ENCODE assay signal across 8 mouse cellular contexts in genomic region chr17:3113737-3114357, GRCm38 (mm10). TPM values are rescaled to one million over a fixed set of nuclear protein-coding genes. Genes with fewer than 3 reads are reported as not detected.
DNase-seq lines count a peak whose midpoint lies in the region; ATAC-seq and TF ChIP-seq lines count a peak whose summit lies in the region.

No protein-coding gene starts in this region.

- H3K27ac ChIP-seq in heart, embryonic 14.5 days (replicated peaks in 1 of 2; ENCODE audit: control insufficient read depth in 1 of 2, insufficient read depth in 1 of 2, low read depth in 2 of 2, low read length in 2 of 2), result peak overlapping the region; percentile 97 to 100
- H3K27ac ChIP-seq in MEL (ENCODE audit: control insufficient read depth, low read depth, low read length), result peak overlapping the region; percentile 89
- peak overlapping the region; percentile 98 for H3K27ac ChIP-seq in forebrain, embryonic 10.5 days
- peak overlapping the region; percentile 97 for H3K27ac ChIP-seq in liver, embryonic 11.5 days (ENCODE audit: low read depth, low read length)
- H3K27ac ChIP-seq in small intestine, adult 2 months (ENCODE audit: insufficient read depth, low read depth, low read length), result peak overlapping the region; percentile 98

- 1% methylated on average over 16 of the region's 16 CpGs for WGBS in heart, embryonic 14.5 days
- 4% methylated on average over 16 of the region's 16 CpGs for WGBS in forebrain, embryonic 10.5 days
- 2% methylated on average over 16 of the region's 16 CpGs for WGBS in liver, embryonic 11.5 days
- under 1% methylated on average over 16 of the region's 16 CpGs for WGBS in small intestine, adult 2 months

- TF ChIP-seq EP300 in MEL (IDR thresholded peaks at IDR 0.05; ENCODE audit: low read depth in 1 of 2, low read length in 2 of 2), result no peak; a peak in 1 of 4 replicates

- H3K4me3 ChIP-seq in heart, embryonic 14.5 days (ENCODE audit: control insufficient read depth in 1 of 2, insufficient read depth in 1 of 2, low read depth in 1 of 2, low read length in 2 of 2), result peak overlapping the region; percentile 74 to 96
- peak overlapping the region; percentile 92 to 99 for H3K4me3 ChIP-seq in MEL (ENCODE audit: control insufficient read depth in 1 of 2, insufficient read depth in 1 of 2, low read depth in 2 of 2, low read length in 2 of 2)
- H3K4me3 ChIP-seq in forebrain, embryonic 10.5 days, result peak overlapping the region; percentile 96
- H3K4me3 ChIP-seq in liver, embryonic 11.5 days (ENCODE audit: low read depth, low read length), result peak overlapping the region; percentile 73
- peak overlapping the region; percentile 79 for H3K4me3 ChIP-seq in small intestine, adult 2 months (ENCODE audit: low read depth, low read length)

- no peak for TF ChIP-seq CTCF in MEL (IDR thresholded peaks at IDR 0.05 in 2 of 3, conservative IDR thresholded peaks at IDR 0.05 in 1 of 3; ENCODE audit: control insufficient read depth in 1 of 3, insufficient read depth in 1 of 3, low read depth in 2 of 3, low read length in 3 of 3, poor library complexity in 1 of 3, severe bottlenecking in 1 of 3)
- TF ChIP-seq CTCF in small intestine, adult 2 months (IDR thresholded peaks at IDR 0.05; ENCODE audit: extremely low read depth, insufficient read length, insufficient replicate concordance, low read depth, low read length), result no peak

- H3K4me1 ChIP-seq in heart, embryonic 14.5 days (ENCODE audit: control insufficient read depth in 2 of 2, insufficient read depth in 2 of 2, low read length in 2 of 2), result peaks cover 0 to 28% of the 10 kb centered on the region in 2 experiments; a peak in 2 of 4 replicates
- H3K4me1 ChIP-seq in MEL (ENCODE audit: control insufficient read depth in 1 of 2, insufficient read depth in 2 of 2, low read length in 2 of 2), result peaks cover 4 to 15% of the 10 kb centered on the region in 2 experiments; a peak in 3 of 4 replicates
- peaks cover 34% of the 10 kb centered on the region for H3K4me1 ChIP-seq in forebrain, embryonic 10.5 days
- peaks cover 3% of the 10 kb centered on the region for H3K4me1 ChIP-seq in liver, embryonic 11.5 days (replicated peaks; ENCODE audit: control insufficient read depth, insufficient read depth, low read length)
- H3K4me1 ChIP-seq in small intestine, adult 2 months (ENCODE audit: control insufficient read depth, insufficient read depth, insufficient read length, low read length), result peaks cover 3% of the 10 kb centered on the region; the same call in 1 of the 2 replicates

- ATAC-seq in heart, embryonic 14.5 days (ENCODE audit: insufficient number of reproducible peaks, insufficient read depth, low FRiP score, low read depth), result no peak
- ATAC-seq in liver, embryonic 11.5 days (replicated peaks; ENCODE audit: low FRiP score), result no peak

- peaks cover 45% of the 10 kb centered on the region for H3K79me2 ChIP-seq in MEL (ENCODE audit: control insufficient read depth, insufficient read depth, low read length, poor library complexity)

- H3K4me2 ChIP-seq in heart, embryonic 14.5 days (ENCODE audit: low read length), result peak overlapping the region; percentile 82
- H3K4me2 ChIP-seq in liver, embryonic 11.5 days, result peak overlapping the region; percentile 79

- 0 out of 2 replicates have a peak, but pooled peaks cover 3% of the 10 kb centered on the region for H3K36me3 ChIP-seq in heart, embryonic 14.5 days (ENCODE audit: control insufficient read depth, insufficient read depth, low read length)
- peaks cover 0 to 22% of the 10 kb centered on the region in 2 experiments; a peak in 3 of 4 replicates for H3K36me3 ChIP-seq in MEL (ENCODE audit: control insufficient read depth in 1 of 2, insufficient read depth in 2 of 2, low read length in 2 of 2)
- peaks cover 28% of the 10 kb centered on the region for H3K36me3 ChIP-seq in forebrain, embryonic 10.5 days (replicated peaks)
- H3K36me3 ChIP-seq in liver, embryonic 11.5 days (ENCODE audit: control insufficient read depth, insufficient read depth, low read length), result no peaks in the 10 kb centered on the region
- H3K36me3 ChIP-seq in small intestine, adult 2 months (ENCODE audit: control insufficient read depth, insufficient read depth, low read length), result no peaks in the 10 kb centered on the region; the same call in 1 of the 2 replicates

- H3K9ac ChIP-seq in heart, embryonic 14.5 days (ENCODE audit: low read length), result peak overlapping the region; percentile 95
- peak overlapping the region; percentile 87 for H3K9ac ChIP-seq in MEL (ENCODE audit: control insufficient read depth, low read depth, low read length, poor library complexity, severe bottlenecking)
- peak overlapping the region; percentile 92 for H3K9ac ChIP-seq in liver, embryonic 11.5 days (ENCODE audit: low read depth, low read length)

- TF ChIP-seq RAD21 in MEL (IDR thresholded peaks at IDR 0.05; ENCODE audit: low read depth, low read length), result no peak

- H3K9me3 ChIP-seq in heart, embryonic 14.5 days (ENCODE audit: control insufficient read depth, low read length), result no peaks in the 10 kb centered on the region
- H3K9me3 ChIP-seq in MEL (replicated peaks; ENCODE audit: insufficient read depth, low read length), result no peaks in the 10 kb centered on the region
- H3K9me3 ChIP-seq in forebrain, embryonic 10.5 days, result no peaks in the 10 kb centered on the region
- H3K9me3 ChIP-seq in liver, embryonic 11.5 days (ENCODE audit: control insufficient read depth, low read length), result no peaks in the 10 kb centered on the region

- TF ChIP-seq POLR2A in MEL (IDR thresholded peaks at IDR 0.05; ENCODE audit: control insufficient read depth in 1 of 2, insufficient read depth in 1 of 2, low read depth in 1 of 2, low read length in 2 of 2, poor library complexity in 1 of 2), result no peak
- no peak for TF ChIP-seq POLR2A in small intestine, adult 2 months (IDR thresholded peaks at IDR 0.05; ENCODE audit: low read depth, low read length)

- no peak for DNase-seq in heart, adult 18-20 months
- DNase-seq in MEL (ENCODE audit: low read depth, low spot score), result peak; percentile 76
- DNase-seq in forebrain, embryonic 10.5 days (ENCODE audit: extremely low spot score, low spot score), result no peak
- DNase-seq in liver, embryonic 11.5 days (ENCODE audit: low spot score), result no peak
- DNase-seq in gastrocnemius, postnatal 10 days, result no peak
- no peak for DNase-seq in lung, adult 18-20 months

- H3K27me3 ChIP-seq in heart, embryonic 14.5 days (ENCODE audit: control insufficient read depth, insufficient read depth, low read length), result no peaks in the 10 kb centered on the region
- no peaks in the 10 kb centered on the region for H3K27me3 ChIP-seq in MEL (ENCODE audit: control insufficient read depth in 1 of 2, insufficient read depth in 2 of 2, low read length in 2 of 2)
- H3K27me3 ChIP-seq in forebrain, embryonic 10.5 days (ENCODE audit: poor library complexity, severe bottlenecking), result no peaks in the 10 kb centered on the region
- no peaks in the 10 kb centered on the region for H3K27me3 ChIP-seq in liver, embryonic 11.5 days (replicated peaks; ENCODE audit: control insufficient read depth, insufficient read depth, low read length)
- no peaks in the 10 kb centered on the region for H3K27me3 ChIP-seq in small intestine, adult 2 months (ENCODE audit: control insufficient read depth, insufficient read depth, low read length)

TF ChIP-seq in MEL, 35 proteins besides CTCF, POLR2A, EP300 and RAD21 (continues in another document):
- TF ChIP-seq MYB (IDR thresholded peaks at IDR 0.05; ENCODE audit: low read depth, low read length), result no peak
- TF ChIP-seq JUND (IDR thresholded peaks at IDR 0.05; ENCODE audit: low read depth, low read length), result no peak
- TF ChIP-seq ZNF384 (IDR thresholded peaks at IDR 0.05; ENCODE audit: low read depth, low read length), result peak; percentile 24; the same call in 1 of the 2 replicates
- no peak for TF ChIP-seq ELF1 (IDR thresholded peaks at IDR 0.05; ENCODE audit: low read depth, low read length)
- no peak for TF ChIP-seq NELFE (IDR thresholded peaks at IDR 0.05; ENCODE audit: low read depth, low read length)
- peak; percentile 14; the same call in 1 of the 2 replicates for TF ChIP-seq CHD2 (IDR thresholded peaks at IDR 0.05; ENCODE audit: low read length)
- TF ChIP-seq TCF12 (IDR thresholded peaks at IDR 0.05; ENCODE audit: low read depth, low read length), result 0 out of 2 replicates have a peak, but pooled peaks have one; percentile 7
- TF ChIP-seq TAL1 (IDR thresholded peaks at IDR 0.05; ENCODE audit: low read length), result no peak
- peak; percentile 76 for TF ChIP-seq GATA1 (IDR thresholded peaks at IDR 0.05; ENCODE audit: low read depth, low read length)
- no peak for TF ChIP-seq ETS1 (IDR thresholded peaks at IDR 0.05; ENCODE audit: low read depth, low read length)
- TF ChIP-seq MXI1 (IDR thresholded peaks at IDR 0.05; ENCODE audit: low read depth, low read length), result no peak
- TF ChIP-seq TBP (IDR thresholded peaks at IDR 0.05; ENCODE audit: low read depth, low read length), result no peak
- no peak for TF ChIP-seq MYC (IDR thresholded peaks at IDR 0.05; ENCODE audit: low read depth, low read length)
- TF ChIP-seq ZC3H11A (IDR thresholded peaks at IDR 0.05; ENCODE audit: low read depth, low read length), result no peak
- no peak for TF ChIP-seq NRF1 (IDR thresholded peaks at IDR 0.05; ENCODE audit: insufficient read depth, low read depth, low read length, poor library complexity, severe bottlenecking)
- TF ChIP-seq KAT2A (conservative IDR thresholded peaks at IDR 0.05; ENCODE audit: low read depth, low read length), result no peak
- 0 out of 2 replicates have a peak, but pooled peaks have one; percentile 19 for TF ChIP-seq CHD1 (IDR thresholded peaks at IDR 0.05; ENCODE audit: low read depth, low read length)
- TF ChIP-seq E2F4 (IDR thresholded peaks at IDR 0.05; ENCODE audit: borderline replicate concordance, low read depth, low read length), result no peak
- no peak for TF ChIP-seq ZKSCAN1 (IDR thresholded peaks at IDR 0.05; ENCODE audit: low read depth, low read length)
- no peak for TF ChIP-seq USF2 (IDR thresholded peaks at IDR 0.05; ENCODE audit: borderline replicate concordance in 1 of 2, insufficient read depth in 1 of 2, low read depth in 1 of 2, low read length in 2 of 2)
- no peak for TF ChIP-seq MEF2A (IDR thresholded peaks at IDR 0.05; ENCODE audit: extremely low read depth, insufficient replicate concordance, low read depth, low read length, poor library complexity, severe bottlenecking)

RNA-seq across cellular contexts. Expression of gene Scaf8, which starts 0.9 kb away (rescaled TPM):
- 16.2 and 16.8 TPM in 2 replicates for polyA plus RNA-seq in heart, embryonic 14.5 days (2014; fragmentation: Nextera tagmentation; extraction: Ambion mirVana)
- 10 to 100 TPM; 28.4 to 32.1 TPM for total RNA-seq in heart, adult 18-20 months (2021)
- 14.4 and 14.8 TPM in 2 replicates for total RNA-seq in MEL (2012; rRNA removed)
- 10 to 100 TPM in 1 of 2 experiments, not detected in 1; 24.6 TPM for polyA plus RNA-seq in MEL (2012; ENCODE audit: insufficient read depth in 1 of 2, insufficient read length in 2 of 2, low read depth in 1 of 2, low replicate concordance in 2 of 2, missing spikeins in 1 of 2)
- 19.6 and 21.1 TPM in 2 replicates for polyA plus RNA-seq in forebrain, embryonic 10.5 days (2016; fragmentation: Nextera tagmentation; extraction: Ambion mirVana)
- 24.4 and 24.5 TPM in 2 replicates for polyA plus RNA-seq in liver, embryonic 11.5 days (2014; fragmentation: Nextera tagmentation; extraction: Ambion mirVana)
- 6.8 and 12.6 TPM in 2 replicates for polyA plus RNA-seq in small intestine, adult 2 months (2012; rRNA removed)
- 10 to 100 TPM; 26.9 to 38.5 TPM for total RNA-seq in gastrocnemius, postnatal 10 days (2021)
